Mouse (Mus musculus) 416B (cell line): Measurements from ENCODE around the gene Slc5a4a.

Source experiments
- DNase-seq: peaks from one replicate; pipeline ENCODE4 v3.0.0; 2011; ENCODE audit warnings: low read depth

Gene Slc5a4a

DNA sequence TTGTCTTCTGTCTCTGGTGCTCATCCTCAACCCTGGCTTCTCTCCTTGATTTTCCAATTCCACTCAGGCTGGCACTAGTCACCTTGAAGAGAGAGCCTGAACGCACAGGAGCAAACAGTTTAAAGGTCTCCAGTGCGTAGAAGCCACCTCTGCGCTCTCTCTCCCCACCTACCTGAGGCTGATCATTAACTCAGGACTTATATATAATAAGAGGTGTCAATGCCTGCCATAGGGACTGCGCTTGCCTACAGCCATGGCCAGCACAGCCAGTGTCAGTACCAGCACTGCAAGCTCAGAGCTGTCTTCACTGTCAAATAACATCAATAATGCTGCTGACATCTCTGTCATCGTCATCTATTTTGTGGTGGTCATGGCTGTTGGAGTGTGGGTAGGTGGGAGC is at the start of gene Slc5a4a:
Slc5a4a (plus strand) TSS at position 174 of the 400 bp plus-strand sequence.
- no peak for DNase-seq

DNA sequence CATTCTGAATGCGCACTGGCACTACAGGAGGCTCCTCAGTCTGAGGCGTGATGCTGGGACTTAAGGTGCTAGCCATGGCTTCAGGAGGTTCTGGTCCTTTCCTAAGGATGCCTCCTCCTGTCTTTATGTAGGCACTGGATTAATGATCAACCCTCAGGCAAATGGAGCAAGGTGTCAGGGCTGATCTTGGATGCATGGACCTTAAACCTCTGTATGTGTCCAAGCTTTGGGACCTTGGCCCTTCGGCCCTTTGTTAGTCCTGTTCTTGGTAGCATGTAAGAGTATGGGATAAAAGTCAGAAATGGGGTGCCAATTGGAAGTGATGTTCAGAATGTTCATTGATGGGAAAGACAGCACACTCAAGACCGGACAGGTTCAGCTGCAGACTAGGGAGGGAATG is 36.4 kb upstream of the Slc5a4a start, which contains the start of gene Slc5a4b:
Slc5a4b (minus strand) TSS at position 101 of the 400 bp plus-strand sequence.
- DNase-seq, result no peak

DNA sequence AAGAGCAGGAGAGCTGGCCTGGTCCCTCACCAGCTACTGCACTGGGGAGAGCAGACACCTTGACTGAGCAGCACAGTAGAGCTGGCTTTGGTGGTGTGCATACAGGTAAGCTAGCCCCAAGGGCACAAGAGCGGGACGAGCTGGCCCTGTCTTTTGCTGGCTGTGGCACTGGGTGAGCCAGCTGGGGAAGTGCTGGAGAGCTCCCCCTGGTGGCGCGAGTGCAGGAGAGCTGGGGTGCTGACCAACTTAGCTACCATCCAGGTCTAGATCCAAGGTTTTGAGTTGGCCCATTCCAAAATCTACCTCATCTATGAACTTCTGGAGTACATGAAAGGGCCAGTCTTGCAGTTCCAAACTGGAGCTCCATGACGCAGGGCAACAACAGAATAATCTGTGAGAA is 29.3 kb upstream of the Slc5a4a start:
- peak; percentile 65 for DNase-seq

DNA sequence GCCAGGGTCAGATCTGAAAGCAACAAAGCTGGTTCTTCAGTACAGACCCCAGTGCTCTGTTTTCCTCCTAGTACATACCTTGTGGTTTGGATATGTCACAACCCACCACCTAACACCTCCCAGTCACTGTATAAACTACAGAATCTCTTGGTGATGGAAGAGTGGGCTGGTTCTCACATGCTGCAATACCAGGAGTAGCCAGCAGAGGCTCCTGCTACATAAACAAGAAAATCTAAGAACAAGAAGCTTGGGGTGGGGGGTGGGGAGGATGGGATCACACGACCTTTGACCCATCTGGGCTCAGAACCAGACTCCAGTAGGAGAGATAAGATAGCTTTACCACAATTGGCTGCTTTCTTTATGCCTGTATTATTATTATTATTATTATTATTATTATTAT is 28.5 kb upstream of the Slc5a4a start:
- peak; percentile 67 for DNase-seq

DNA sequence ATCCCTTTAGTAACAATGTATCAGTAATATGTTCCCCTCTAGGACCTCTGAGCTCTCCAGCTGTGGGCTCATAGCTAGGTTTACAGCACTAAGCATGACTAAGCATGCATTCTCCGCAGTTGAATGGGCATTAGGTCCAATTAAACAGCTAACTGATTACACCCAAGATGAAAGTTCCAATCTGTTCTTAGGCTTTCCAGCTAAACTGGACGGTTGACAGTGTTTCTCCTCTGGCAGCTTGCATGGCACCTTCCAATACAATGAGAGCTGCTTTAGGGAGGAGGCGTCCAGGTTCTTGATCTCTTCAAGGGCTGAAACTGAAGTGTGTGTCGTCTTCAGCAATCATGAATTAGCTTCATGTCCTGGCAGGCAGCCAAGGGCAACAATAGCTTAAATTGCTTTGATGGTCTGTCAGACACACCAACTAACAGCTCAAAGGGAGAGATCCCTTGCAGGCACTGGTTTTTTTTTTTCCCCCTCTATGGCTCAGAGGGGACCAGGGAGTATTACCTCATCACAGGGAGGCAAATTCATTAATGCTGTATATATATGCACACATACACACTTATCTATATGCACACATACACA is 27.0 kb upstream of the Slc5a4a start:
- DNase-seq, result no peak

DNA sequence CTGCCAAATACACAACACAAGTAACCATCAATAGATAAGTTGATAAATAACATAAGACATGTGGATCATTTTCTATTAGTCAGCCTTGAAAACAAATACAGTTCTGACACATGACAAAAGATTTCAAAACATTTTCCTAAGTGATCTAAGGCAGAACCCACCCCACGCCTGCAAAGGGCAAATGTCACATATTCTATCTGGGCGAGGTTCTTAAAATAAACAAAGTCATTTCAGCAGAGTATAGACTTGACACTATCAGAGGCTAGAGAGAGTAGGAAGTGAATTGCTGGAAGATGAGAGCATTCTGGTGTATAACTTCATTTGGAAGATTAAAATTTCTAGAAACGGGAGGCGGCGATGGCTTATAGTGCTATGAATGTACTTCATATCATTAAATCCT is 25.8 kb upstream of the Slc5a4a start:
- DNase-seq, result no peak

GRCm38 (mm10) chr10:76132506-76132905 is 14.7 kb upstream of the Slc5a4a start:
- DNase-seq, result no peak

DNA sequence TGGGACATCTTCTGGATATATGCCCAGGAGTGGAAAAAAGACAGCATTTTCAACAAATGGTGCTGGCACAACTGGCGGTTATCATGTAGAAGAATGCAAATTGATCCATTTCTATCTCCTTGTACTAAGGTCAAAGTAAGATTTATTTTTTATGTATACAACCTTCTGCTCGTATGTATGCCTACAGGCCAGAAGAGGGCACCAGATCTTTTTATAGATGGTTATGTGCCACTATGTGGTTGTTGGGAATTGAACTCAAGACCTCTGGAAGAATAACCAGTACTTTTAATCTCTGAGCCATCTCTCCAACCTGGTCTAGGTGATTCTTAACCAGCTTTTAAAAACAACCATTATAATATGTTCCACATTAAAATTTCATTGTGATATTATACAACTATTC is 10.9 kb upstream of the Slc5a4a start:
- no peak for DNase-seq

GRCm38 (mm10) chr10:76146846-76147245 is 405 bp upstream of the Slc5a4a start:
- no peak for DNase-seq

DNA sequence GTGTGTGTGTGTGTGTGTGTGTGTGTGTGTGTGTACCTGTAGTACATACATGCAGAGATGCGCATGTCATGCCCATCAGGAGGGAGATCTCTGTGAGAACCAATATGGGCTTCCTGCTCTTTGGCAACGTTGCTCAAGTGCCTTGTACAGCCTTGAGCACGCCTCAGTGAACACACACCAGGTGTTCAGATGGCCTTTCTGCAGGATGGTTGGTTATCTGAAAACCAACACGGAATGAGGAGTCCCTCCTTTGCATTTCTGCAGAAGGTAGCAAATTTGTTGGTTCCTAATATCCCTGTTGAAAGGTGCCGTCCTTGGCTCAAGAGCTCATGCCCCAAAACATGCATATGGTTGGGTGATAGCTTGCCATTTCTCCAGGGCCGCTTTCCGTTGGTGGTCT is 8.7 kb downstream of the Slc5a4a start:
- DNase-seq, result no peak

DNA sequence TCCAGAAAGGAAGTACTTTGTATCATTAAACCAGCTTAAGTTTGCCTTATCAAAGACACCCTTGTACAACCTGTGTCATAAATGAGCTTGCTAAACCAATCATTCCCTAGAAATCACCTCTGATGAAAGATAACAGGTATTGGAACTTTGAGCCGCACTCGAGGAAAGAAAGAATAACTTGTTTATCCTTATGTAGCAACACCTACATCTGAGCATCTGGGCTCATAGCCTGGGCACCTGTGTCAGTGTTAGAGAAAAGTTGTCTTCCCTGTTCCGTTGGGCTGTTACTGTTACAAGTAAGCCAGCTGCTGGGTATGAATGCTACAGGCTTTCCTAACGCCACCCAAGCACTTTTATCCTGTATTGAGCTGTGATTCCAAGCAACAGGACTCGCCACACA is 10.3 kb downstream of the Slc5a4a start:
- no peak for DNase-seq

GRCm38 (mm10) chr10:76158009-76158408 is 10.8 kb downstream of the Slc5a4a start:
- no peak for DNase-seq

GRCm38 (mm10) chr10:76174899-76175298 is 27.6 kb downstream of the Slc5a4a start:
- no peak for DNase-seq

DNA sequence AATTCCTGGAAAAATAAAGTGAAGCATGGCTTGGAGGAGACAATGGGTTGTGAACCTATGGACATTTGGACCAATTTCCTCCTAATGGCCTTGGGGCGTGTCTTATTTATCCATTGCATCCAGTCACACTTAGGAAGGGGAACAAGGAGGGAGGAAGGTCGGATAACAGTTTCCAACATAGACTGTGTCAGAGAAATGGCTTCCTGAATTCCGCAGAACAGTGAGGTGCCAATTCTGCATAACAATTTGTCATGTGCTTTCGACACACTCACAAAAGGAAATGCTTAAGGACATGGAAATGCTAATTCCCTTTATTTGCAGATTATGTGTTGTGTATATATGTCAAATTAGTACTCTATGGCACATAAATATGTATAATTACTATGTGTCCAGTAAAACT is 38.0 kb downstream of the Slc5a4a start:
- no peak for DNase-seq

- DNase-seq, result peak; percentile 35
These were observed 40.8 kb downstream of the Slc5a4a start for GRCm38 (mm10) chr10:76188010-76188409.

- DNase-seq, result no peak
These were observed 54.2 kb downstream of the Slc5a4a start for GRCm38 (mm10) chr10:76201416-76201815.

- peak; percentile 77 for DNase-seq
These were observed 54.7 kb downstream of the Slc5a4a start for GRCm38 (mm10) chr10:76201978-76202377.

DNA sequence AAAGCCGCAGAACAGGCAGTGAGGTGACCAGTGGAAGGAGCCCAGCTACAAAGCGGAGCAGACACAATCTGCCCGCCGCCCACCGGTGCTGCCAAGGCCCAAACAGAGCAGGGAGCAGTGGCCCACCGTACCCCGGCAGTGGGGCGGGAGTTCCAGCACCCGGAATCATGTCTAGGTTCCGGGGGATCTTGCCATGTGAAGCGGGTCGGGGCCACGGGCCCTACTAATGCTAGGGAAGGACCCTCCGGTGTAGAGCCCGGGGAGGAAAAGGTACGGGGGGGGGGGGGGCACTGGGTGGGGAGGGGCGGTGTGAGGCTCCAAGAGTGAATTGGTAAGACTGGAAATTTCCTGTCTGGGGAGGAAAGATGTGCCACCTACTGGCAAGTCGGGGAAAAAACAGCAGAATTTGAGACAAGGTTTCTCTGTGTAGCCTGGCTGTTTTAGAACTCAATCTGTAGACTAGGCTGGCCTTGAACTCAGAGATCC is 56.6 kb downstream of the Slc5a4a start:
- peak; percentile 17 for DNase-seq

DNA sequence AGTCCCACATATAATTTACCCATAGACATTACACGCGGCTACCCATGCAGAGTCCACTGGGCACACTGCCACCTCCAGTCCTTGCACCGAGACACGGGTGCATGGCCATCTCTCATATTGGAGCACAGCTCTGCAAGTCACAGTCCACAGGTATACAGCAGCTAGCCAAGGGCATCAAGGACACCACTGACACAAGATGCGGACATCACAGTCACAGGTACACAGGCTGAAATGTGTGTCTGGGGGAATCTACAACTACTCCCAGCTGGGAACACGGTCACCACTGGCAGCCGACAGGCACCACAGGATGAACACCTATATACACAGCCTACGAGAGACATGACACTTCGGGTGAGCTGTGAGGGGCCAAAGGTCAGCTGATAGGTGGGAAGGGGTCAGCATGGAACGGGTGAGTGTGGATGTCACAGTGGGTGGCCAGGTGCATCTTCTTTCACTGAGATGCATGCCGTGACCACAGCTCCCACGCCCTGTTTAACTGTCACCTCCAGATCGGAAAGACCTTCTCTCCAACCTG is 60.1 kb downstream of the Slc5a4a start:
- no peak for DNase-seq

- no peak for DNase-seq
These were observed 62.0 kb downstream of the Slc5a4a start for GRCm38 (mm10) chr10:76209241-76209640.

- no peak for DNase-seq
These were observed 63.6 kb downstream of the Slc5a4a start for GRCm38 (mm10) chr10:76210806-76211205.

DNA sequence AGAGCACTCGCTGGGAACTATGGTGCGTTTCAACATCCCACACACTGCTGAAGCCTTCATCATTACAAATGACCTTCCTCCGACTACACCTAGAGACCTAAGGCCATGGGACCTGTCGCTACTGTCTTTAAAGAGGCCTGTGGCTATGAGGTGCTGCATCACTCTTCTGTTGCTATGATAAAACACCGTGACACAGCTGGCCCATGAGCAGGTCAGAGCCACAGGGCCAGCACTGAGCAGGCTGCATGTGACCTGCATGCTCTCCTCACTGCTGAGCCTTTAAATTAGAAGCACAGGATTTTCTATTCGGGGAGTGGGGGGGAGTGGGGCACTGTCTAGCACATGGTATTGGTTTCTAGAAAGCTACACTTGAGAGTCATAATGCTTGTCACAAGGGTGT is 64.9 kb downstream of the Slc5a4a start:
- DNase-seq, result no peak

DNA sequence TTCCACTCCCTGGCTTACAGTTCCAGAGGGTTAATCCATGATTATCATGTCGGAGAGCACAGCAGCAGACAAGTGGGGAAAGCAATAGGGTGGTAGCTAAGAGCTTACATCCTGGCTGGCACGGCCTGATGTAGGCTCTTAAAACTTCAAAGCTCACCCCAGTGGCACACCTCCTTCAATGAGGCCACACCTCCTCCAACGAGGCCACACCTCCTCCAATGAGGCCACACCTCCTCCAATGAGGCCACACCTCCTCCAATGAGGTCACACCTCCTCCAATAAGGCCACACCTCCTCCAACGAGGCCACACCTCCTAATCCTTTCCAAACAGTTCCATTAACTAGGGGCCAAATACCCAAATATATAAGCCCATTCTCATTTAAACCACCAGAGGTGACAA is 66.9 kb downstream of the Slc5a4a start:
- no peak for DNase-seq

- DNase-seq, result no peak
These were observed 69.8 kb downstream of the Slc5a4a start for GRCm38 (mm10) chr10:76217056-76217455.
